Mouse (Mus musculus) liver, adult 2 months (tissue): ENCODE measurements around the gene Gng7. TPM values are rescaled to one million over a fixed set of nuclear protein-coding genes. Genes with fewer than 3 reads are reported as not detected.
A peak's percentile ranks its signal among the peaks of the same experiment; 100 is the strongest.

Experiments
- DNase-seq: peaks from one replicate; pipeline ENCODE4 v3.0.0-alpha.2; 2011; ENCODE audit warnings: low read depth, low spot score; ENCODE audit errors: extremely low read depth
- H3K27ac ChIP-seq: fragments of 200-500 bp; replicated peaks from 2 replicates; pipeline ENCODE4 v1.5.1; 2012; ENCODE audit warnings: low read depth, mild to moderate bottlenecking, control low read depth, inconsistent platforms, low read length; ENCODE audit not compliant: insufficient read depth
- H3K27me3 ChIP-seq: fragments of 200-500 bp; 2 replicates; pipeline ENCODE4 v1.6.1; 2012; ENCODE audit warnings: mild to moderate bottlenecking, moderate library complexity, low read length, inconsistent platforms; ENCODE audit not compliant: control insufficient read depth, insufficient read depth
- H3K36me3 ChIP-seq: fragments of 200-500 bp; 2 replicates; pipeline ENCODE4 v1.6.1; 2012; ENCODE audit warnings: low read length, inconsistent platforms; ENCODE audit not compliant: control insufficient read depth, insufficient read depth
- H3K4me1 ChIP-seq: fragments of 200-500 bp; 2 replicates; pipeline ENCODE4 v1.6.1; 2011; ENCODE audit warnings: low read length; ENCODE audit not compliant: control insufficient read depth, insufficient read depth
- H3K4me3 ChIP-seq: fragments of 200-500 bp; 2 replicates; pipeline ENCODE4 v1.5.1; 2011; ENCODE audit warnings: low read depth, mild to moderate bottlenecking, control low read depth, low read length, moderate library complexity; ENCODE audit not compliant: insufficient read depth
- H3K79me2 ChIP-seq: fragments of 200-500 bp; 2 replicates; pipeline ENCODE4 v1.6.1; 2012; ENCODE audit warnings: inconsistent platforms, mild to moderate bottlenecking, low read length, moderate library complexity; ENCODE audit not compliant: control insufficient read depth, insufficient read depth
- H3K9ac ChIP-seq: fragments of 200-500 bp; 2 replicates; pipeline ENCODE4 v1.6.1; 2012; ENCODE audit warnings: low read depth, mild to moderate bottlenecking, control low read depth, inconsistent platforms, low read length
- CTCF ChIP-seq: fragments of 200-500 bp; IDR thresholded peaks from 2 replicates; pipeline ENCODE4 v1.5.1; 2011; ENCODE audit warnings: low read depth, low read length, control low read depth
- POLR2A ChIP-seq: fragments of 200-500 bp; IDR thresholded peaks from 2 replicates; pipeline ENCODE4 v1.6.1; 2011; ENCODE audit warnings: low read length, control low read depth; ENCODE audit not compliant: insufficient read depth; ENCODE audit errors: extremely low read depth
- WGBS: fragments of 180-500 bp; shearing (Covaris S2); methylation state at CpG from one replicate; pipeline ENCODE4 v1.1.7; 2018; 5-methylcytosine and 5-hydroxymethylcytosine counted together
- polyA plus RNA-seq: library from polyadenylated mRNA; depleted of rRNA; stranded (reverse); fragments of >200 nt; gene quantifications from 2 replicates; pipeline ENCODE4 v1.2.3, GENCODE M21; 2012
- total RNA-seq: library from RNA; depleted of rRNA; stranded (reverse); fragments of >200 nt; gene quantifications from 2 replicates; pipeline ENCODE4 v1.2.3, GENCODE M21; 2014

Gng7 gene
- total and polyA plus RNA-seq, 2 experiments = 0.09 to 0.65 TPM

- peaks cover 8% of the 10 kb centered on the region; the same call in 1 of the 2 replicates for H3K4me1 ChIP-seq
- no peaks in the 10 kb centered on the region for H3K79me2 ChIP-seq
- TF ChIP-seq CTCF (no peak), POLR2A (no peak)
- no peak for DNase-seq
- no peaks in the 10 kb centered on the region for H3K27me3 ChIP-seq
- H3K27ac ChIP-seq = no peak overlapping the region
- 56% methylated on average over 3 of the region's 3 CpGs for WGBS
- no peak overlapping the region for H3K4me3 ChIP-seq
- H3K9ac ChIP-seq = no peak overlapping the region
- H3K36me3 ChIP-seq = no peaks in the 10 kb centered on the region
Observed at GRCm38 (mm10) chr10:80925472-80925871, 89.3 kb downstream of the Gng7 start.

GRCm38 (mm10) chr10:80921923-80922322 is 92.8 kb downstream of the Gng7 start:
- no peak for DNase-seq
- Histone ChIP-seq H3K36me3 (no peaks in the 10 kb centered on the region), H3K27ac (no peak overlapping the region), H3K9ac (no peak overlapping the region), H3K4me1 (peaks cover 6% of the 10 kb centered on the region; the same call in 1 of the 2 replicates), H3K79me2 (no peaks in the 10 kb centered on the region), H3K4me3 (peak overlapping the region; percentile 29), H3K27me3 (no peaks in the 10 kb centered on the region)
- 30% methylated on average over 16 of the region's 16 CpGs for WGBS
- TF ChIP-seq CTCF (no peak), POLR2A (no peak)

GRCm38 (mm10) chr10:80917779-80918434 is 96.8 kb downstream of the Gng7 start, which contains the start of gene Lmnb2:
Lmnb2 (minus strand) TSS chr10:80918245.
- Histone ChIP-seq H3K4me1 (peaks cover 21% of the 10 kb centered on the region), H3K9ac (peak within 1 kb of the TSS; percentile 81), H3K36me3 (no peaks in the 10 kb centered on the region), H3K79me2 (0 out of 2 replicates have a peak, but pooled peaks cover under 1% of the 10 kb centered on the region), H3K27ac (peak within 1 kb of the TSS; percentile 17; the same call in 1 of the 2 replicates), H3K27me3 (no peaks in the 10 kb centered on the region), H3K4me3 (peak within 1 kb of the TSS; percentile 94)
- DNase-seq = peak; percentile 73
- TF ChIP-seq POLR2A = no peak
- TF ChIP-seq CTCF = no peak
- under 1% methylated on average over 61 of the region's 61 CpGs for WGBS

GRCm38 (mm10) chr10:80917336-80917778 is 97.4 kb downstream of the Gng7 start:
- Histone ChIP-seq H3K79me2 (peaks cover 4% of the 10 kb centered on the region; the same call in 1 of the 2 replicates), H3K27ac (peak overlapping the region; percentile 17; the same call in 1 of the 2 replicates)

GRCm38 (mm10) chr10:80915736-80916135 is 99.0 kb downstream of the Gng7 start:
- H3K27me3 ChIP-seq = no peaks in the 10 kb centered on the region
- 95% methylated on average over 4 of the region's 4 CpGs for WGBS
- TF ChIP-seq POLR2A (no peak), CTCF (no peak)
- H3K4me3 ChIP-seq = no peak overlapping the region
- peaks cover 21% of the 10 kb centered on the region for H3K4me1 ChIP-seq
- no peak overlapping the region for H3K9ac ChIP-seq
- H3K36me3 ChIP-seq = no peaks in the 10 kb centered on the region
- DNase-seq = no peak
- H3K79me2 ChIP-seq = peaks cover 4% of the 10 kb centered on the region; the same call in 1 of the 2 replicates
- no peak overlapping the region for H3K27ac ChIP-seq

More at GRCm38 (mm10) chr10:80917336-80917778, 97.4 kb downstream of the Gng7 start:
- peak overlapping the region; percentile 94 for H3K4me3 ChIP-seq
- 2% methylated on average over 15 of the region's 15 CpGs for WGBS
- H3K27me3 ChIP-seq = no peaks in the 10 kb centered on the region
- H3K9ac ChIP-seq = peak overlapping the region; percentile 81
- no peak for TF ChIP-seq POLR2A
- peak; percentile 54 for DNase-seq
- H3K36me3 ChIP-seq = no peaks in the 10 kb centered on the region
- H3K4me1 ChIP-seq = peaks cover 21% of the 10 kb centered on the region

- Histone ChIP-seq H3K4me1 (peaks cover 21% of the 10 kb centered on the region), H3K9ac (no peak overlapping the region), H3K27me3 (no peaks in the 10 kb centered on the region), H3K27ac (peak overlapping the region; percentile 62; the same call in 1 of the 2 replicates), H3K79me2 (peaks cover 4% of the 10 kb centered on the region; the same call in 1 of the 2 replicates), H3K36me3 (no peaks in the 10 kb centered on the region), H3K4me3 (no peak overlapping the region)
- WGBS = 49% methylated on average over 2 of the region's 2 CpGs
- DNase-seq = no peak
- TF ChIP-seq CTCF (no peak), POLR2A (no peak)
Observed at GRCm38 (mm10) chr10:80915260-80915659, 99.5 kb downstream of the Gng7 start.
